Mouse (Mus musculus) frontal cortex, adult 2 months (tissue): ENCODE measurements around the gene Gdf9. TPM values are rescaled to one million over a fixed set of nuclear protein-coding genes. Genes with fewer than 3 reads are reported as not detected.
A peak's percentile ranks its signal among the peaks of the same experiment; 100 is the strongest.
"Not testable (repeated sequence)": the region's sequence is repeated elsewhere in the genome, so short reads cannot be mapped to it uniquely, and the experiment has no call there.

Source experiments
- DNase-seq, 2 experiments: peaks; one replicate each; pipeline ENCODE4 v3.0.0; 2022; ENCODE audit warnings: low spot score in 1 of 2; ENCODE audit errors: extremely low spot score in 1 of 2
- polyA plus RNA-seq: library from polyadenylated mRNA; depleted of rRNA; stranded (reverse); fragments of >200 nt; gene quantifications from 2 replicates; pipeline ENCODE4 v1.2.3, GENCODE M21; 2012; rRNA removed

Gdf9 gene
- polyA plus RNA-seq = 1.8 and 1.9 TPM in 2 replicates

- peak; percentile 100 for DNase-seq
Measured at GRCm38 (mm10) chr11:53430670-53431346, at the start of gene Gdf9, which contains the start of gene Uqcrq. TSS of gene Gdf9 (plus strand) at chr11:53431023. TSS of gene Uqcrq (minus strand) at chr11:53430831.

- no peak for DNase-seq
Measured at GRCm38 (mm10) chr11:53383758-53384428, 46.9 kb upstream of the Gdf9 start.

GRCm38 (mm10) chr11:53393856-53394255 is 37.0 kb upstream of the Gdf9 start:
- no peak for DNase-seq

GRCm38 (mm10) chr11:53403638-53404037 is 27.2 kb upstream of the Gdf9 start:
- no peak for DNase-seq

GRCm38 (mm10) chr11:53411738-53412137 is 19.1 kb upstream of the Gdf9 start:
- peak in 1 of 2 experiments; percentile 40 for DNase-seq

GRCm38 (mm10) chr11:53413871-53414270 is 17.0 kb upstream of the Gdf9 start:
- DNase-seq = no peak

- DNase-seq = no peak
Measured at GRCm38 (mm10) chr11:53418048-53418447, 12.8 kb upstream of the Gdf9 start.

GRCm38 (mm10) chr11:53423036-53423435 is 7.8 kb upstream of the Gdf9 start, which contains the start of gene Leap2:
TSS of gene Leap2 (minus strand) at chr11:53423170.
- DNase-seq = no peak

- DNase-seq = no peak
Measured at GRCm38 (mm10) chr11:53424826-53425225, 6.0 kb upstream of the Gdf9 start.

- no peak for DNase-seq
Measured at GRCm38 (mm10) chr11:53425251-53425650, 5.6 kb upstream of the Gdf9 start.

- DNase-seq = no peak
Measured at GRCm38 (mm10) chr11:53425711-53426255, 5.0 kb upstream of the Gdf9 start.

- DNase-seq = not testable (repeated sequence)
Measured at GRCm38 (mm10) chr11:53426914-53427313, 3.9 kb upstream of the Gdf9 start.

GRCm38 (mm10) chr11:53427993-53428715 is 2.7 kb upstream of the Gdf9 start:
- DNase-seq = no peak

GRCm38 (mm10) chr11:53428716-53429057 is 2.1 kb upstream of the Gdf9 start:
- no peak for DNase-seq

GRCm38 (mm10) chr11:53429182-53429581 is 1.6 kb upstream of the Gdf9 start:
- DNase-seq = no peak

GRCm38 (mm10) chr11:53430300-53430669 is 538 bp upstream of the Gdf9 start:
- no peak for DNase-seq

GRCm38 (mm10) chr11:53431347-53432056 is 679 bp downstream of the Gdf9 start:
- DNase-seq = no peak

- DNase-seq = no peak
Measured at GRCm38 (mm10) chr11:53433057-53433456, 2.2 kb downstream of the Gdf9 start.

- no peak for DNase-seq
Measured at GRCm38 (mm10) chr11:53435504-53435903, 4.7 kb downstream of the Gdf9 start.

GRCm38 (mm10) chr11:53436338-53436737 is 5.5 kb downstream of the Gdf9 start:
- no peak for DNase-seq

GRCm38 (mm10) chr11:53441921-53442320 is 11.1 kb downstream of the Gdf9 start:
- no peak for DNase-seq
